Mouse (Mus musculus): ENCODE data around the gene C130050O18Rik.

C130050O18Rik gene

DNA sequence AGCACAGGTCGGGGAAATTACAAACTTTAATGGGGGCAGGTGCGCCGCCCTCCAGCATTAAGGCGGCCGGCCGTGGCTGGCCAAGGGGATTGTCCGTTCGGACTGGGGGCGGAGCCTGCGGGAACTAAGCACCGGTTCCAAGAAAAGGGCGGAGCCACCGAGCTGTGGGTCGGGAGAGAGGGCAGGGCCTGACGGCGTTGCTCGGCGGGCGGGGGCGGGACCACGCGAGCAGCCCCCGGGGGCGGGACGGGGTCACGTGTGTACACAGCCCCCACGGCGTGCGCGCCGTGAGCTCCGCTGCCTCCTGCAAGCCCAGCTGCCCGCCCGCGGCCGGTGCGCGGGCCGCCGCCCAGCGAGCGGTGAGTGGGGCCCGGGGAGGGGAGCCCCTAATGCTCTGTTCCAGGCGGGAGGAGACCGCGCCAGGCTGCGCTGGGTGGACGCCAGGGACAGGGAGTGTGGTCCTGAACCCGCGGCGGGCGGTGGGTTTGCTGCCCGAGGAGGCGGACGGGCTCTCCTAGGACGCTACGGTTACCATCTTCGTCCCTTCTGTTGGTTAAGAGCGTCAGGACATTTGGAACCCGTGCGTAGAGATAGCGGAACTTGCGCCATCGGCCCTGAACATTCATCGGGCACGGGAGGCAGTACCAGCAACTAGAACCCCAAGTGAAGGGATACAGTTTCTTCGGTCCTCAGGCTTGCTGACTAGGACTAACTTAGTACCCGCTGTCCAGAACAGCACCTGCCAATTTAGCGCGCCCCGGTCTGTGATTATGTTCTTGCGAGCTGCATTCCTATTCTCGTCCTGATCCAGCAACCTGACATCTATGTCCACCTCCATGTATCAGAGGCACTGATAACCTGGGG, 24.5 kb upstream of the C130050O18Rik start:
- peak; percentile 100 for DNase-seq

DNA sequence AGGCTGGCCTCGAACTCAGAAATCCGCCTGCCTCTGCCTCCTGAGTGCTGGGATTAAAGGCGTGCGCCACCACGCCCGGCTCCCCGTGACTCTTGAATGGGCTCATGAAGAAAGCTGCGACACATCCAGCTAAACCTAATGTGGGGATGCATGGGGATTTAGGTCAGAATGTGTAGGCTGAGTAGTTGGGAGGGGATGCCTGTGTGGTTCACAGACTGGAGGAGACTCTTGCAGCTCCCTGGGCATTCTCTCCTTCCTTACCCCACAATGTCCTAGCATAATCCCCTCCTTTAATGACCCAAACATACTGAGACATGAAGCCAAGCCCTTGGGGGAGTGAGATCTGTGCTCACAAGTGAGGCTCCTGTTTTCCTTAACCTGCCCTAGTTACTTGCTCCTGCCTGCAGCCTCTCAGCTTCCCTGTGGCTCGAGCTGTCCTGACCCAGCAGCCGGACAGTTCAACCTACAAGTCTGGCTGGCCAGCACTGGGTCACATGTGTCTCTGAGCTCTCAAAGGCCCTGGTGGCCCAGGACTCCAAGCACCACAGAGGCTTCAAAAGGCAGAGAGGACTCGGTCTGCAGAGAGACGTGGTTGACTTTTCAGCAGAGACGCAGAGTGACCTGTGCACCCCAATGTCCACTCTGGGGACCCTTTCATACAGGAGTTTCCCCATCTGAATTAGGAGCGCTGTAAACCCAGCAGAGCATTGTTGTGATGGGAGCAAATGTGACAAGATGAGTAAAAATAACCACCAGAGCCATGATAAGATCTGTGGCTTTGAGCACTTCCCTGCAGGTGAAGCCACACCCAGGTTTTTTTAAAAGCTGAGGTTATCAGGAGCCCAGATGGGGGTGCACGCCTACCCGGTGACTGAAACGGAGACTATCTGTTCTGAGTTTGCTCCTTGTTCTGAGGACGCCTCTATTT, 23.2 kb upstream of the C130050O18Rik start:
- peak; percentile 97 for DNase-seq

DNA sequence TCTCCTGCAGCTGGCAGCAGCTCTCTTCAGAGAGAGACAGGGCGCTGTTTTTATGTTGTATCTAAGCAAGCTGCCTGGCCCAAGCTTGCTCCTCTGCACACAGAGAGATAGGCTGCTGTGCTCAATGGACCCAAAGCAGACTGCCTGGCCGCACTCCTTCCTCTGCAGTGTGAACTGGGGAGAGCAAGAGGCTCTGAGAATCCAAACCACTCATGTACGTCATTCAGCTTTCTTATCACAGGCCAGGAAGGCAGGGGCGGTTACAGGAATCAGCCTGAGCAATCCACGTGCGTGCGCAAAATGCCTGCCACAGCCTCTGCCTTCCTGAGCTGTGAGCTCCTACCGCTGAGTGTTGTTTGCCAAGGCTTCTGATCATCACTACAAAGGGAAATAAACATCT, 22.3 kb upstream of the C130050O18Rik start:
- peak; percentile 99 for DNase-seq

DNA sequence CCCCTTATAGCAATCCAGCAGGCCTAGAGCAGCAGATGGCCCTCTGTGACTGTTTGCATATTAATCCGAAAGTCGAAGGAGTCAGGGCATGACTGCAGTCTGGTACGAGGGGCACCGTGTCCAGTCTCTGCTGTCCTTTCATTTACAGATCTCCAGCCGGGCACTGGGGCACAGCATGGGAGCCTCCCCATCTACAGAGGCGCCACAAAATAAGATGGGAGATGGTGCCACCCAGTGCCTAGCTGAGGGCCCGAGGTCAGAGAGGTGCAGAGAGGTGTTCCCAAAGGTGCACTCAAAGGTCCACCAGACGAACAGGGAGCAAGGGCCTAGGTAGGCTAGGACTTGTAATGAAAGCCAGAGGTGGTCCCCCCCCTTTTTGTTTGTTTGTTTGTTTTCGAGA, 21.8 kb upstream of the C130050O18Rik start:
- peak; percentile 94 for DNase-seq

- DNase-seq: peak; percentile 98
Observed at GRCm38 (mm10) chr5:139384531-139384930, 20.5 kb upstream of the C130050O18Rik start.

- peak; percentile 93 for DNase-seq
Observed at GRCm38 (mm10) chr5:139386047-139386446, 19.0 kb upstream of the C130050O18Rik start.

DNA sequence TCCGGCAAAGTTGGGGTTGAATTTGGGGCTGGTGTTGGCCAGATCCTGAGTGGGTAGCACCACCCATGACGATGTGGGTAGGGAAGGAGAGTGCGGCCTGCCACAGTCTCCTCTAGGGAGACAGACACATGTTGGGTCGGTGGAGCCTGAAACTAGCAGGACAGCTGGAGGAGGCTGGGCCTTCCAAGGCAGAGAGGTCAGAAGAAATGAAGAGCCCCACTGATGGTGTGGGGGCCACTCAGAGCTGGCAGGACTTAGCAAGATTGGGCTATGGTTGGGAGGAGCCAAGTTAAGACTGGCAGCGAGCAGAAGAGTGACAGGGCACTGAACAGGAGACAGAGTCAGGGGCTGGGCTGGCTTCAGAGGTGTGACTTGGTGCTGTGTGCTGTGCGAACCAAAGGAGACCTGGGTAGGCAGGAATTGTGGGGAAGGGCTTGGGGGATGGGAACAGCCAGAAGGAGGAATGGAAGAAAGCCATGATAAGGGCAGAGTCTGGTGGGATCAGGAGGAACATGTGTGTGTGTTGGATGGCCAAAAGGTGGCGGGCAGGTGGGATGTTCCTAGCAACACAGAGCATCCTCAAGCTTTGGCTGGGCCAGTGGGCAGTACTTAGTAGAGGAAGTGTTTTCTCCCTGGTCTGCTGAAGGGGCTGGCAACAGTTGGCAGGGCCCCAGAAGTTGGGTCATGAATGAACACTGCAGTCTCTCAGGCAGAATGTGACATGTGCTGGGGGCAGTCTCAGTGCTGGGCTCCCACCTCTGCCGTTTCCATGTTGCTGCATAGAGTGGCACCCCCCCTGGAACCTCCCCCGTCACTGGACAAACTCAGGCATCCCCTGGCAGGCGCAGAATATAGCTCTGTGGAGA, 17.5 kb upstream of the C130050O18Rik start:
- peak; percentile 95 for DNase-seq

GRCm38 (mm10) chr5:139388195-139388570, 16.9 kb upstream of the C130050O18Rik start:
- peak; percentile 98 for DNase-seq

DNA sequence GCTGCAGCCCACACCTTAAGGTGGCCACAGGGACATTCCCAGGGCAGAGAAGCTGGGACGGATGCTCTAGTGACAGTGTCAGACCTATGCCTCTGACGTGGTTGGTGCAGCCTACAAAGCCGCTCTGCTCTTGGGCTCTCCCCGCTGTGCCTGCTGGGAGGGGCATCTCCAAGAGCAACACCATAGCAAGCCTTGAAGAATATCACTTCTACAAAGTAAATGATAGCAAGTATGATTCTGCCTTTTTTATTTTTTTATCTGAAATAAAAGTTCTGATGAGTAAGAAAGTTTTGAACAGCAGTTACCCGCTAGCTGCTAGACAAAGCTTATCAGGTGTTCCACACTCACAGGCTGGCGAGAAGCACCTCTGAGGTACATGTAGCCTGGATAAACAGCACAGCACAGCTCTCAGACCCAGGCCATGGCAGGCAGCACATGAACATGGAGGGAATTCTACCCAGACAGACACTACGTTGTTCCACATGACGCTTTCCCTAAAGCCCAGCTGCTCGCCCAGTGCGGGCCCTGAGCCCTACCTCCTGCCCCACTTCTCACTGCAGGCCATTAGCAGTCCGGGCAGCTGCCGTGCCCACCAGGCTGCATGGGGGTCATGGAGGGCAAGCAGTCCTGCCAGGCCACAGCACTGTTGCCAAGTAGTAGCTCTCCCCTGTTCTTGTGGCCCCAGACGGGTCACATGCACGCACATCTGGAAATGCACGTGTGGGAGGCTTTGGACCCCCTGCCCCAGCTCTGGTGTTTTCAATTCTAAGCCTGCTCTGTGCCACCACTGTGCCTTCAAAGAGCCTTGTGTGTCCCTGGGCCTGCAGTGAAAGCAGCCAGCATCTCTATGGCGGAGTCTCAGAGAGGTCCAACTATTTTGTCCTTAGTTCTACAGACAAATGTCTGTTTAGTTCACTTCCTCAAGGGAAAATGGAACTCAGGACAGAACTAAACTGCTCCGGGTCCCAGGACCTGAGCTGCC, 16.1 kb upstream of the C130050O18Rik start:
- peak; percentile 95 for DNase-seq

GRCm38 (mm10) chr5:139389676-139390061, 15.4 kb upstream of the C130050O18Rik start:
- peak; percentile 99 for DNase-seq

GRCm38 (mm10) chr5:139390324-139391119, 14.6 kb upstream of the C130050O18Rik start:
- DNase-seq: peak; percentile 91

GRCm38 (mm10) chr5:139391309-139391990, 13.6 kb upstream of the C130050O18Rik start:
- peak; percentile 96 for DNase-seq

DNA sequence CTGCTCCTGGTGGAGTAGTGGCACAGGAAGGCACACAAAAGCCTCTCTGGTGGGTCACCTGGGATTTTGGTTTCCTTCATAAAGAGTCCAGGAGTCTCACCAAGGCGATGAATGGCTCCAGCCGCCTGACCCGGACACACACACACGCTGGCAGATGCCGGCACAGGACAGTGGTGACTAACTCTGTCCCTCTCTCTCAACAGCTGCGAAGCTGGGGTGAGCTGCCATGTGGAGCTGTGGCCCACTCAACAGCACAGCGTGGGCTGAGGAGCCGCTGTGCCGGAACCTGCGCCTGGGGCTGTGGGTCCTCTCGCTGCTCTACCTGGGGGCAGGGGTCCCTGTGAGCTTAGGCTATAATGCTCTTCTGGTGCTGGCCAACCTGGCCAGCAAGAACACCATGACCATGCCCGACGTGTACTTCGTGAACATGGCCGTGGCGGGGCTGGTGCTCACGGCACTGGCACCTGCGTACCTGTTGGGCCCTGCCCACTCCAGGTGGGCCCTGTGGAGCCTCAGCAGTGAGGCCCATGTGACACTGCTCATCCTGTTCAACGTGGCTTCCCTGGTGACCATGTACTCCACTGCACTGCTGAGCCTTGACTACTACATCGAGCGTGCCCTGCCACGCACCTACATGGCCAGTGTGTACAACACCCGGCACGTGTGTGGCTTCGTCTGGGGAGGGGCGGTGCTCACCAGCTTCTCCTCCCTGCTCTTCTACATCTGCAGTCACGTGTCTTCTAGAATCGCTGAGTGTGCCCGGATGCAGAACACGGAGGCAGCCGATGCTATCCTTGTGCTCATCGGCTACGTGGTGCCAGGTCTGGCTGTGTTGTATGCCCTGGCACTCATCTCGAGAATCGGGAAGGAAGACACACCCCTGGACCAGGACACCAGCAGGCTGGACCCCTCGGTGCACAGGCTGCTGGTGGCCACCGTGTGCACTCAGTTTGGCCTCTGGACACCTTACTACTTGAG, 12.6 kb upstream of the C130050O18Rik start:
- DNase-seq: peak; percentile 93

- peak; percentile 89 for DNase-seq
Observed at GRCm38 (mm10) chr5:139393197-139393588, 11.9 kb upstream of the C130050O18Rik start.

DNA sequence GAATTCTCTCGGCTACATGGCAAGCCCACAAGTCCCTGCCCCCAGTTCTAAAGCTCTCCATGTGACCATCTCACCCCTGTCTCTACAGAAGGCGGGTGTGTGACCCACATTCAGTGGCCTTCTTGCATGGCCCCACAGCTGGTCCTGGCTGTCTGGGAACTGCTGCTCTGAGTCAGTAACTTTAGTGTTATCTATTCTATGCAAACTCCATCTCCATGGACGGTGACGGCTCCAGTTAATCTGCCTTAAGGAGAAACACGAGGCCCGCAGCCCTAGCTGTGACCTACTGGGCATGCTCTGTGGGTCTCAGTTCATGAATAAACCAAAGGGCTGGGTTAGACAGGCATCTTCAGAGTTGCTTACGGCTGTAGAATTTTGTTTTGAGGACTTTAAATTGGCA, 10.7 kb upstream of the C130050O18Rik start:
- peak; percentile 94 for DNase-seq

- no peak for DNase-seq
Observed at GRCm38 (mm10) chr5:139395528-139395927, 9.6 kb upstream of the C130050O18Rik start.

GRCm38 (mm10) chr5:139397359-139397916, 7.6 kb upstream of the C130050O18Rik start:
- DNase-seq: peak; percentile 91
